Comparison of ENCODE assay signal across 18 mouse cellular contexts in genomic region chr12:13861226-13861625, GRCm38 (mm10).
DNase-seq lines count a peak whose midpoint lies in the region; ATAC-seq lines count a peak whose summit lies in the region.
"Had no signal": no experiment of that assay in that cellular context is flagged by ENCODE, and none has a peak within 500 bp of the region (broad histone marks: within the 10 kb centered on the region; RNA-seq: fewer than 3 reads in every experiment).

No protein-coding gene starts in this region.

- no peak overlapping the region for H3K9ac ChIP-seq in kidney, embryonic 15.5 days
- H3K9ac ChIP-seq: embryonic facial prominence, embryonic 13.5 days; liver, postnatal 0 days; neural tube, embryonic 12.5 days had no signal

- H3K27me3 ChIP-seq in kidney, embryonic 15.5 days: no peaks in the 10 kb centered on the region
- H3K27me3 ChIP-seq: embryonic facial prominence, embryonic 13.5 days; neural tube, embryonic 12.5 days had no signal

- H3K4me3 ChIP-seq in kidney, embryonic 15.5 days (replicated peaks): no peak overlapping the region
- H3K4me3 ChIP-seq: embryonic facial prominence, embryonic 13.5 days; hindbrain, embryonic 10.5 days; neural tube, embryonic 12.5 days had no signal

- no peaks in the 10 kb centered on the region for H3K9me3 ChIP-seq in kidney, embryonic 15.5 days (replicated peaks)
- H3K9me3 ChIP-seq: embryonic facial prominence, embryonic 13.5 days; neural tube, embryonic 12.5 days had no signal

- no peak overlapping the region for H3K27ac ChIP-seq in kidney, embryonic 15.5 days
- H3K27ac ChIP-seq: embryonic facial prominence, embryonic 13.5 days; hindbrain, embryonic 10.5 days; neural tube, embryonic 12.5 days; stomach, postnatal 0 days had no signal

- DNase-seq in brain, adult 2 months (ENCODE audit: low read depth, low spot score): peak; percentile 94
- DNase-seq in frontal cortex, adult 2 months (ENCODE audit: extremely low spot score in 1 of 2, low spot score in 1 of 2): peak; percentile 87 to 88
- DNase-seq in layer of hippocampus, adult 9-11 months: peak; percentile 81
- peak; percentile 58 to 63 for DNase-seq in left cerebral cortex, postnatal 36 days (ENCODE audit: low spot score in 2 of 2)
- no peak for DNase-seq in gastrocnemius, postnatal 25 days
- no peak for DNase-seq in urinary bladder, adult 2 months (ENCODE audit: low spot score)
- DNase-seq: adrenal gland, postnatal 25 days; cerebellum, adult 8-10 months; kidney, adult 8-10 months; kidney, postnatal 36 days; liver, postnatal 0 days; thymus, postnatal 25 days had no signal

- H3K4me2 ChIP-seq in kidney, embryonic 15.5 days: no peak overlapping the region
- H3K4me2 ChIP-seq: embryonic facial prominence, embryonic 13.5 days; neural tube, embryonic 12.5 days had no signal

- H3K4me1 ChIP-seq in kidney, embryonic 15.5 days: no peaks in the 10 kb centered on the region
- H3K4me1 ChIP-seq: embryonic facial prominence, embryonic 13.5 days; hindbrain, embryonic 10.5 days; neural tube, embryonic 12.5 days had no signal

- 88% methylated on average over 7 of the region's 7 CpGs for WGBS in kidney, embryonic 15.5 days

- intact Hi-C loops in left cerebral cortex, postnatal 36 days (cut with DNase I): loop anchor here (1.0 to 5.0 kb wide), 2 partner anchors 35 to 291 kb away; partner anchors contain the start of gene Fam84a

- no peak for ATAC-seq in kidney, embryonic 15.5 days (replicated peaks; ENCODE audit: low FRiP score)
- no peak for ATAC-seq in monocyte, adult 5-6 weeks (replicated peaks; ENCODE audit: insufficient number of reproducible peaks, low FRiP score, low TSS enrichment, poor library complexity, severe bottlenecking)
- ATAC-seq: liver, postnatal 0 days had no signal

- H3K36me3 ChIP-seq in kidney, embryonic 15.5 days: no peaks in the 10 kb centered on the region
- H3K36me3 ChIP-seq: embryonic facial prominence, embryonic 13.5 days; hindbrain, embryonic 10.5 days; neural tube, embryonic 12.5 days had no signal

Comparison
In these comparisons a context has a peak if more than half of its experiments do, and no peak if none do; other contexts are left out.
1. DNase-seq: peak in brain, adult 2 months (single experiment), frontal cortex, adult 2 months (2 of 2), layer of hippocampus, adult 9-11 months (single experiment) and left cerebral cortex, postnatal 36 days (2 of 2); none in gastrocnemius, postnatal 25 days (single experiment) and urinary bladder, adult 2 months (single experiment).